Mouse (Mus musculus) brown adipose tissue, adult 24 weeks (tissue): ENCODE data around the gene Rspry1. TPM values are rescaled to one million over a fixed set of nuclear protein-coding genes. Genes with fewer than 3 reads are reported as not detected.

ENCODE experiments used
- H3K27ac ChIP-seq: fragments of 200-500 bp; replicated peaks from 2 replicates; pipeline ENCODE4 v1.5.1; 2012; ENCODE audit warnings: low read depth, mild to moderate bottlenecking, low read length
- H3K4me1 ChIP-seq: fragments of 200-500 bp; 2 replicates; pipeline ENCODE4 v1.6.1; 2012; ENCODE audit warnings: low read length, mixed read lengths; ENCODE audit not compliant: control insufficient read depth, insufficient read depth, insufficient read length
- H3K4me3 ChIP-seq: fragments of 200-500 bp; 2 replicates; pipeline ENCODE4 v1.5.1; 2012; ENCODE audit warnings: low read depth, mild to moderate bottlenecking, low read length, moderate library complexity; ENCODE audit not compliant: insufficient read depth
- polyA plus RNA-seq: library from polyadenylated mRNA; stranded (reverse); fragments of >200 nt; gene quantifications from 2 replicates; pipeline ENCODE4 v1.2.4, GENCODE M21; 2012; ENCODE audit not compliant: missing spikeins, insufficient read depth, insufficient read length

The Rspry1 gene
- polyA plus RNA-seq, 1 experiment = 15.6 TPM

- H3K4me1 ChIP-seq = no peaks in the 10 kb centered on the region
- no peak overlapping the region for H3K27ac ChIP-seq
- no peak overlapping the region for H3K4me3 ChIP-seq
Measured at GRCm38 (mm10) chr8:94646165-94646564, 44.4 kb downstream of the Rspry1 start.

DNA sequence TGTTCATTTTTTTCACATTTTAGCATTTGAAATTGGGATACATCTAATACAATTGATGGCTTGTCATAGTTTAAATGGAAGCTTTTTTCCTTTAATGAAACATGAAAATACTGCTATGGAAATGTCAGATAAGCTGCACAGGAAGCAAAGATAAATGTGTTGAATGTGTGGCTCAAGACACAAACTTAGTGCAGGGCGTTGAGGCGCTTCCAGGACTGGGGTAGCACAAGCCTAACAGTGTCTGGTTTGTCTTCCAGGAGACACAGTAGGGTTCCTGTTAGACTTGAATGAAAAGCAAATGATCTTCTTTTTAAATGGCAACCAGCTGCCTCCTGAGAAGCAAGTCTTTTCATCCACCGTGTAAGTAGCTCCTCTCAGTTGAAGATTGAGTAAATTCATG is 47.8 kb downstream of the Rspry1 start:
- Histone ChIP-seq H3K27ac (no peak overlapping the region), H3K4me1 (no peaks in the 10 kb centered on the region), H3K4me3 (no peak overlapping the region)

DNA sequence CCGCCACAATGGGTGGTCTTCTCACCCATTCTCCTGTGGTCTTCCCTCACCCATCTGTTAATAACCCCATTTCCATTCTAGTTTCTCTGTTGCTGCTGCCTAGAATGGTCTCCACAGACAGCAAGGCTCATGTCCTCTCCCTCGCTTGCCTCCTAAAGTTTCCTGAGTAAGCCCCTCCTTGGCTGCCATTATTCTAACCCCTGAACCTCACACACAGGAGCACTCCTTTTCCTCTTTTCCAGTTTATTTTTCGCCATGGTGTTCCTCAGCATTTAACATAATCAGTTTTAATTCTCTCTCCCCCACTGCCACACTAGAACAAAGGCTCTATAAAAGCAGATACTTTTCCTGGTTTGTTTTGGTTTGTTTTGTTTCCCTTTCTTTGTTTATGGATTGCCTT is 51.2 kb downstream of the Rspry1 start:
- Histone ChIP-seq H3K4me3 (no peak overlapping the region), H3K27ac (no peak overlapping the region), H3K4me1 (no peaks in the 10 kb centered on the region)

GRCm38 (mm10) chr8:94654994-94655393 is 53.3 kb downstream of the Rspry1 start:
- Histone ChIP-seq H3K27ac (no peak overlapping the region), H3K4me3 (no peak overlapping the region), H3K4me1 (no peaks in the 10 kb centered on the region)

GRCm38 (mm10) chr8:94658031-94658430 is 56.3 kb downstream of the Rspry1 start:
- H3K4me1 ChIP-seq = no peaks in the 10 kb centered on the region

DNA sequence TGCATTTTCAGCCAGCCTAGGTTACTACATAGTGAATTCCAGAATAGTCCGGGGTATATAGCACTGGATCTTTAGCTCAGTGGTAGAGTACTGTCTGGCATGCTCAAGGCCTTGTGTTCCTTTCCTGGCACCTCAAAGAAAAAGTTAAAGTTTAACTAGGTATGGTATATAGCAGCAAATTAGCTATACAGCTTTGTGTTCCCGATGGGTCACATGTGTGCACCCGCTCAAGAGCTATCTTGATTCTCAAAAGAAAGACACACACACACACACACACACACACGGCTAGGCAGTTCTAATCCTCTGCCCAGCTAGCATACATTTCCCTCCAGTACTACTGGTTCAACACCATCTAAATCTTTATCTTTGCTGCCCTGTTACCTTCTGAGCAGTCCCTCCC is 58.7 kb downstream of the Rspry1 start:
- H3K4me3 ChIP-seq = no peak overlapping the region
- H3K27ac ChIP-seq = no peak overlapping the region
- H3K4me1 ChIP-seq = no peaks in the 10 kb centered on the region

More at GRCm38 (mm10) chr8:94658031-94658430, 56.3 kb downstream of the Rspry1 start:
- H3K4me3 ChIP-seq = no peak overlapping the region
- H3K27ac ChIP-seq = no peak overlapping the region

GRCm38 (mm10) chr8:94664722-94665121 is 63.0 kb downstream of the Rspry1 start:
- no peak overlapping the region for H3K27ac ChIP-seq
- H3K4me3 ChIP-seq = no peak overlapping the region
- H3K4me1 ChIP-seq = no peaks in the 10 kb centered on the region

- peak within 1 kb of the TSS; percentile 28 for H3K27ac ChIP-seq
Measured at GRCm38 (mm10) chr8:94666456-94667308, 64.9 kb downstream of the Rspry1 start, which contains the start of gene Arl2bp. Gene Arl2bp (plus strand): TSS chr8:94666600.

GRCm38 (mm10) chr8:94674384-94674783 is 72.6 kb downstream of the Rspry1 start:
- Histone ChIP-seq H3K27ac (no peak overlapping the region), H3K4me1 (peaks cover 3% of the 10 kb centered on the region; the same call in 1 of the 2 replicates), H3K4me3 (no peak overlapping the region)

More at GRCm38 (mm10) chr8:94666456-94667308, 64.9 kb downstream of the Rspry1 start, which contains the start of gene Arl2bp:
- H3K4me1 ChIP-seq = no peaks in the 10 kb centered on the region
- H3K4me3 ChIP-seq = peak within 1 kb of the TSS; percentile 88

- peaks cover 3% of the 10 kb centered on the region; the same call in 1 of the 2 replicates for H3K4me1 ChIP-seq
- no peak overlapping the region for H3K27ac ChIP-seq
- no peak overlapping the region for H3K4me3 ChIP-seq
Measured at GRCm38 (mm10) chr8:94675923-94676322, 74.2 kb downstream of the Rspry1 start.

- Histone ChIP-seq H3K4me1 (peaks cover 4% of the 10 kb centered on the region; the same call in 1 of the 2 replicates), H3K4me3 (no peak overlapping the region), H3K27ac (peak overlapping the region; percentile 27)
Measured at GRCm38 (mm10) chr8:94678582-94678981, 76.8 kb downstream of the Rspry1 start.

- H3K4me1 ChIP-seq = peaks cover 15% of the 10 kb centered on the region
- no peak overlapping the region for H3K4me3 ChIP-seq
- no peak overlapping the region for H3K27ac ChIP-seq
Measured at GRCm38 (mm10) chr8:94680414-94680813, 78.7 kb downstream of the Rspry1 start.

DNA sequence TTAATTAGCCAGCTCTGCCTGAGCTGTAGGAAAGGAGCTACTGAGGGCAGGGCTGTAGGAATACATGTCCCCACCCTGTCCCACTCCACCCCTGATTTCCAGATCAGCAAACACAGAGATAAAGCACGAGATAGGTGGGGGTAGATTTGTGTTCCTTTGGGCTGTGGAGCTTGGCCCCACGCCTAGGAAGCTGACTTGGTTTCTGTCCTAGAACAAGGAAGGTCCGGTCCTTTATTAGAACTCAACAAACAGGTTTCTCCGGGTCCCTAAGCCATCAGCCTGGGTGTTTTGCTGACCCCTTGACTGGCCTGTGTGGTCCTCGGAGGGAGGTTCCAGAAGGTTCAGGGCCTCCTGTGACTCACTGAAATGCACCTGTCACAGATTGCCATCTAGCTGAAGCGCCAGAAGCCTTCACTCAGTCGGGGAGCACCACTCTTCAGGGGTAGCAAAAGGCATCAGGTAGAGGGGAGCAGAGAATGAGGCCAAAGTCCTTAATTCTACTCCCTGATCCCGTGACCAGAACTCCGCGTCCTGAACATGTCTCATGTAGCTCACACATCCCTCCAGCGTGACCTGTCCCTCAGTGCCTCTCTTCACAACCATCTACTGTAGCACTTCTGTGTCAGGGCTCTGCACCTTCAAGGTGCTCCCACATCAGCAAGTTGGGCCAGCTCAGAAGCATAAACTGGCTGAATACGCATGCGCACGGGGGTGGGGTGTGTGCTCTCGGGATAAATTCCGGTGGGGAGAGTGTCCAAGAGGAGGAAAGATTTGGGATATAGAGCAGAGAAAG is 81.2 kb downstream of the Rspry1 start:
- Histone ChIP-seq H3K4me3 (no peak overlapping the region), H3K27ac (no peak overlapping the region), H3K4me1 (peaks cover 16% of the 10 kb centered on the region)

DNA sequence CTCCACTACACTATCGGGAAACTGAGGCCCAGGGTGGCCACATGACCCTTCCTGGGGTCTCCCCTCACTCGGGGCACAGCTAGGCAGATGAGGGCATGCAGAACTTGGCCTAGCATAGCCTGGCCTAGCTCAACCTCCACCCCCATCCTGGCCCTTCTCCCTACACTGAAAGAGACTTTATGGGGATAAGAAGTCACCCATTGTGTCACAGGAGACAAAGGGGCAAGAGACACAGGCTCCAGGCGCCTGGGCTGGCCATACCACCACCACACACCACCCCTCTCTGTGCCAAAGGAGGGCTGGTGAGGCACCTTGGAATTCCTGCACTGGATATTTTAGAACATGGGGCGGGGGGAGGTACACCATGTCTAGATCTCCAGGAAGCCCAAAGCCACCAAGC is 82.5 kb downstream of the Rspry1 start:
- no peak overlapping the region for H3K27ac ChIP-seq
- peaks cover 12% of the 10 kb centered on the region for H3K4me1 ChIP-seq
- H3K4me3 ChIP-seq = no peak overlapping the region

DNA sequence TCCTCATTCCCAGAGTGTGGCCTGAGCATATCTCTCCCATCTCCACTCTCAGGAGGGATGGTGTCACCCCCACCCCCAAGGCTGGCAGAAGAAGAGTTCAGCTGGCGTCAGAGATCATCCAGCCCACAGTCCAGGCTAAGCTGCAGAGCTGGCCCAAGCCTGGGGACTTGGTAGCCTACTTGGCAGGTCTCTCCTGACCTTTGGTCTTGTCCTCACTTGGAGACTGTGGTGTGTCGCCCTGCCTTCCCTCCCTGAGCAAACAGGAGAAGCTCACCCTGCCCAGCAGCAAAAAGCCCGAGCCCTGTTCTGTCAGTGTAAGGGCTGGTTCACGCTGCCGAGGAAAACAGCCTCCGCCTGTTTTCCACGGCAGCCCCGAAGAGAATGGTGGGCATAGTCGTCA is 84.2 kb downstream of the Rspry1 start:
- H3K4me3 ChIP-seq = no peak overlapping the region
- H3K27ac ChIP-seq = peak overlapping the region; percentile 90

More for the DNA sequence above, 84.2 kb downstream of the Rspry1 start:
- peaks cover 12% of the 10 kb centered on the region for H3K4me1 ChIP-seq
